Mouse (Mus musculus): ENCODE data around the gene Rpl10-ps3. TPM values are rescaled to one million over a fixed set of nuclear protein-coding genes. Genes with fewer than 3 reads are reported as not detected.

Rpl10-ps3 gene
- polyA plus RNA-seq, 1 experiment from 2014 or later = 468 TPM

GRCm38 (mm10) chr9:50324355-50325225, 20.2 kb downstream of the Rpl10-ps3 start:
- Histone ChIP-seq H3K27ac (replicated peaks; ENCODE audit: low read depth, low read length) (no peak overlapping the region), H3K27me3 (replicated peaks; ENCODE audit: control insufficient read depth, insufficient read depth, low read length) (no peaks in the 10 kb centered on the region), H3K4me3 (ENCODE audit: low read depth, low read length) (no peak overlapping the region), H3K4me2 (ENCODE audit: low read depth, low read length) (no peak overlapping the region), H3K36me3 (ENCODE audit: control insufficient read depth, insufficient read depth, low read length) (no peaks in the 10 kb centered on the region), H3K4me1 (ENCODE audit: control insufficient read depth, insufficient read depth, low read length) (no peaks in the 10 kb centered on the region), H3K9me3 (ENCODE audit: control insufficient read depth, low read length) (0 out of 2 replicates have a peak, but pooled peaks cover 3% of the 10 kb centered on the region), H3K9ac (ENCODE audit: low read depth, low read length) (no peak overlapping the region)
- 70% methylated on average over 9 of the region's 9 CpGs for WGBS
- DNase-seq (ENCODE audit: low spot score) (no peak), ATAC-seq (ENCODE audit: low read depth) (no peak)

GRCm38 (mm10) chr9:50320729-50321128, 24.0 kb downstream of the Rpl10-ps3 start:
- Histone ChIP-seq H3K27ac (replicated peaks; ENCODE audit: low read depth, low read length) (no peak overlapping the region), H3K27me3 (replicated peaks; ENCODE audit: control insufficient read depth, insufficient read depth, low read length) (no peaks in the 10 kb centered on the region), H3K36me3 (ENCODE audit: control insufficient read depth, insufficient read depth, low read length) (no peaks in the 10 kb centered on the region), H3K9me3 (ENCODE audit: control insufficient read depth, low read length) (0 out of 2 replicates have a peak, but pooled peaks cover 1% of the 10 kb centered on the region), H3K9ac (ENCODE audit: low read depth, low read length) (no peak overlapping the region), H3K4me2 (ENCODE audit: low read depth, low read length) (no peak overlapping the region), H3K4me3 (ENCODE audit: low read depth, low read length) (no peak overlapping the region), H3K4me1 (ENCODE audit: control insufficient read depth, insufficient read depth, low read length) (no peaks in the 10 kb centered on the region)
- 52% methylated on average over 1 of the region's 1 CpGs for WGBS
- no peak for ATAC-seq (ENCODE audit: low read depth)
- no peak for DNase-seq (ENCODE audit: low spot score)

- no peak overlapping the region for H3K27ac ChIP-seq (replicated peaks; ENCODE audit: low read depth, low read length)
- no peak for ATAC-seq (ENCODE audit: low read depth)
- no peak overlapping the region for H3K9ac ChIP-seq (ENCODE audit: low read depth, low read length)
- WGBS = 93% methylated on average over 5 of the region's 5 CpGs
- no peaks in the 10 kb centered on the region for H3K27me3 ChIP-seq (replicated peaks; ENCODE audit: control insufficient read depth, insufficient read depth, low read length)
- no peaks in the 10 kb centered on the region for H3K4me1 ChIP-seq (ENCODE audit: control insufficient read depth, insufficient read depth, low read length)
- H3K9me3 ChIP-seq (ENCODE audit: control insufficient read depth, low read length) = no peaks in the 10 kb centered on the region
- DNase-seq (ENCODE audit: low spot score) = no peak
- no peaks in the 10 kb centered on the region for H3K36me3 ChIP-seq (ENCODE audit: control insufficient read depth, insufficient read depth, low read length)
- no peak overlapping the region for H3K4me2 ChIP-seq (ENCODE audit: low read depth, low read length)
- H3K4me3 ChIP-seq (ENCODE audit: low read depth, low read length) = no peak overlapping the region
Measured at GRCm38 (mm10) chr9:50319506-50319905, 25.3 kb downstream of the Rpl10-ps3 start.

- Histone ChIP-seq H3K36me3 (ENCODE audit: control insufficient read depth, insufficient read depth, low read length) (no peaks in the 10 kb centered on the region), H3K27me3 (replicated peaks; ENCODE audit: control insufficient read depth, insufficient read depth, low read length) (no peaks in the 10 kb centered on the region), H3K9ac (ENCODE audit: low read depth, low read length) (no peak overlapping the region), H3K4me1 (ENCODE audit: control insufficient read depth, insufficient read depth, low read length) (no peaks in the 10 kb centered on the region), H3K4me3 (ENCODE audit: low read depth, low read length) (no peak overlapping the region), H3K27ac (replicated peaks; ENCODE audit: low read depth, low read length) (no peak overlapping the region), H3K4me2 (ENCODE audit: low read depth, low read length) (no peak overlapping the region), H3K9me3 (ENCODE audit: control insufficient read depth, low read length) (no peaks in the 10 kb centered on the region)
- DNase-seq (ENCODE audit: low spot score) = peak; percentile 17
- no peak for ATAC-seq (ENCODE audit: low read depth)
- WGBS = 68% methylated on average over 6 of the region's 6 CpGs
Measured at GRCm38 (mm10) chr9:50317299-50317698, 27.5 kb downstream of the Rpl10-ps3 start.

- Histone ChIP-seq H3K27me3 (replicated peaks; ENCODE audit: control insufficient read depth, insufficient read depth, low read length) (no peaks in the 10 kb centered on the region), H3K4me2 (ENCODE audit: low read depth, low read length) (no peak overlapping the region), H3K4me3 (ENCODE audit: low read depth, low read length) (no peak overlapping the region), H3K4me1 (ENCODE audit: control insufficient read depth, insufficient read depth, low read length) (no peaks in the 10 kb centered on the region), H3K9ac (ENCODE audit: low read depth, low read length) (no peak overlapping the region), H3K36me3 (ENCODE audit: control insufficient read depth, insufficient read depth, low read length) (no peaks in the 10 kb centered on the region), H3K9me3 (ENCODE audit: control insufficient read depth, low read length) (no peaks in the 10 kb centered on the region), H3K27ac (replicated peaks; ENCODE audit: low read depth, low read length) (no peak overlapping the region)
- 33% methylated on average over 3 of the region's 3 CpGs for WGBS
- ATAC-seq (ENCODE audit: low read depth) (no peak), DNase-seq (ENCODE audit: low spot score) (no peak)
Measured at GRCm38 (mm10) chr9:50315650-50316049, 29.1 kb downstream of the Rpl10-ps3 start.

- Histone ChIP-seq H3K27ac (replicated peaks; ENCODE audit: low read depth, low read length) (no peak overlapping the region), H3K4me3 (ENCODE audit: low read depth, low read length) (no peak overlapping the region), H3K9me3 (ENCODE audit: control insufficient read depth, low read length) (no peaks in the 10 kb centered on the region), H3K36me3 (ENCODE audit: control insufficient read depth, insufficient read depth, low read length) (no peaks in the 10 kb centered on the region), H3K4me1 (ENCODE audit: control insufficient read depth, insufficient read depth, low read length) (no peaks in the 10 kb centered on the region; the same call in 1 of the 2 replicates), H3K4me2 (ENCODE audit: low read depth, low read length) (no peak overlapping the region), H3K27me3 (replicated peaks; ENCODE audit: control insufficient read depth, insufficient read depth, low read length) (no peaks in the 10 kb centered on the region), H3K9ac (ENCODE audit: low read depth, low read length) (no peak overlapping the region)
- ATAC-seq (ENCODE audit: low read depth) = peak; percentile 55; the same call in 1 of the 2 replicates
- WGBS = 79% methylated on average over 6 of the region's 6 CpGs
- peak; percentile 44 for DNase-seq (ENCODE audit: low spot score)
Measured at GRCm38 (mm10) chr9:50311036-50311545, 33.7 kb downstream of the Rpl10-ps3 start.

GRCm38 (mm10) chr9:50305666-50306402, 38.9 kb downstream of the Rpl10-ps3 start:
- Histone ChIP-seq H3K4me2 (ENCODE audit: low read depth, low read length) (no peak overlapping the region), H3K9me3 (ENCODE audit: control insufficient read depth, low read length) (no peaks in the 10 kb centered on the region), H3K4me1 (ENCODE audit: control insufficient read depth, insufficient read depth, low read length) (no peaks in the 10 kb centered on the region; the same call in 1 of the 2 replicates), H3K36me3 (ENCODE audit: control insufficient read depth, insufficient read depth, low read length) (no peaks in the 10 kb centered on the region), H3K27me3 (replicated peaks; ENCODE audit: control insufficient read depth, insufficient read depth, low read length) (no peaks in the 10 kb centered on the region), H3K4me3 (ENCODE audit: low read depth, low read length) (no peak overlapping the region), H3K27ac (replicated peaks; ENCODE audit: low read depth, low read length) (no peak overlapping the region), H3K9ac (ENCODE audit: low read depth, low read length) (no peak overlapping the region)
- DNase-seq (ENCODE audit: low spot score) (peak; percentile 11), ATAC-seq (ENCODE audit: low read depth) (peak; percentile 33; the same call in 1 of the 2 replicates)
- 57% methylated on average over 10 of the region's 10 CpGs for WGBS

GRCm38 (mm10) chr9:50305046-50305445, 39.7 kb downstream of the Rpl10-ps3 start:
- H3K36me3 ChIP-seq (ENCODE audit: control insufficient read depth, insufficient read depth, low read length) = no peaks in the 10 kb centered on the region
- 46% methylated on average over 2 of the region's 2 CpGs for WGBS
- no peaks in the 10 kb centered on the region for H3K9me3 ChIP-seq (ENCODE audit: control insufficient read depth, low read length)
- no peak for DNase-seq (ENCODE audit: low spot score)
- H3K4me3 ChIP-seq (ENCODE audit: low read depth, low read length) = no peak overlapping the region
- H3K27ac ChIP-seq (replicated peaks; ENCODE audit: low read depth, low read length) = no peak overlapping the region
- no peaks in the 10 kb centered on the region; the same call in 1 of the 2 replicates for H3K4me1 ChIP-seq (ENCODE audit: control insufficient read depth, insufficient read depth, low read length)
- no peak overlapping the region for H3K9ac ChIP-seq (ENCODE audit: low read depth, low read length)
- H3K4me2 ChIP-seq (ENCODE audit: low read depth, low read length) = no peak overlapping the region
- ATAC-seq (ENCODE audit: low read depth) = no peak
- no peaks in the 10 kb centered on the region for H3K27me3 ChIP-seq (replicated peaks; ENCODE audit: control insufficient read depth, insufficient read depth, low read length)
